Mouse (Mus musculus) ES-E14 (cell line): ENCODE measurements around the gene 1700025C18Rik.

Experiments used
- CHD2 ChIP-seq: IDR thresholded peaks from 2 replicates; pipeline ENCODE4 v1.6.1; 2014; ENCODE audit warnings: mild to moderate bottlenecking, low read depth, low read length, inconsistent platforms
- HCFC1 ChIP-seq: IDR thresholded peaks from 2 replicates; pipeline ENCODE4 v1.6.1; 2012; ENCODE audit warnings: low read length, inconsistent platforms, borderline replicate concordance; ENCODE audit not compliant: insufficient read depth
- ZC3H11A ChIP-seq: IDR thresholded peaks from 2 replicates; pipeline ENCODE4 v1.6.1; 2012; ENCODE audit warnings: low read depth, mild to moderate bottlenecking, inconsistent platforms, low read length, borderline replicate concordance
- ZNF384 ChIP-seq: IDR thresholded peaks from 2 replicates; pipeline ENCODE4 v1.6.1; 2012; ENCODE audit warnings: low read depth, low read length, inconsistent platforms

- TF ChIP-seq CHD2: no peak
- no peak for TF ChIP-seq HCFC1
- TF ChIP-seq ZC3H11A: no peak
- TF ChIP-seq ZNF384: no peak
These were observed at the start of gene 1700025C18Rik for GRCm38 (mm10) chr2:165090650-165091049.
